Mouse (Mus musculus): ENCODE data around the gene Tfap2a. TPM values are rescaled to one million over a fixed set of nuclear protein-coding genes. Genes with fewer than 3 reads are reported as not detected.
A peak's percentile ranks its signal among the peaks of the same experiment; 100 is the strongest.

The Tfap2a gene
- polyA plus RNA-seq (2014; fragmentation: Nextera tagmentation; extraction: Ambion mirVana): 0.22 TPM in 1 of 2 replicates, not detected in the other

GRCm38 (mm10) chr13:40738196-40738880, at the start of gene Tfap2a:
Gene Tfap2a (minus strand): TSS chr13:40738376.
- Histone ChIP-seq H3K4me3 (ENCODE audit: control insufficient read depth in 1 of 2, insufficient read depth in 1 of 2, low read depth in 1 of 2, low read length in 2 of 2) (no peak within 1 kb of the TSS), H3K4me1 (ENCODE audit: control insufficient read depth in 2 of 2, insufficient read depth in 2 of 2, low read length in 2 of 2) (peaks cover 0 to 8% of the 10 kb centered on the region in 2 experiments; a peak in 3 of 4 replicates), H3K4me2 (ENCODE audit: low read length) (no peak within 1 kb of the TSS), H3K27me3 (ENCODE audit: control insufficient read depth, insufficient read depth, low read length) (peaks cover 98% of the 10 kb centered on the region), H3K9ac (ENCODE audit: low read length) (no peak within 1 kb of the TSS), H3K36me3 (ENCODE audit: control insufficient read depth, insufficient read depth, low read length) (no peaks in the 10 kb centered on the region), H3K9me3 (ENCODE audit: control insufficient read depth, low read length) (no peaks in the 10 kb centered on the region), H3K27ac (replicated peaks in 1 of 2; ENCODE audit: control insufficient read depth in 1 of 2, insufficient read depth in 1 of 2, low read depth in 2 of 2, low read length in 2 of 2) (no peak within 1 kb of the TSS)
- no peak for ATAC-seq (ENCODE audit: insufficient number of reproducible peaks, insufficient read depth, low FRiP score, low read depth)
- WGBS: under 1% methylated on average over 30 of the region's 30 CpGs

- 38% methylated on average over 8 of the region's 8 CpGs for WGBS
- no peak for ATAC-seq (ENCODE audit: insufficient number of reproducible peaks, insufficient read depth, low FRiP score, low read depth)
- H3K4me3 ChIP-seq (ENCODE audit: control insufficient read depth in 1 of 2, insufficient read depth in 1 of 2, low read depth in 1 of 2, low read length in 2 of 2): no peak overlapping the region
- no peaks in the 10 kb centered on the region for H3K36me3 ChIP-seq (ENCODE audit: control insufficient read depth, insufficient read depth, low read length)
- peaks cover 2 to 4% of the 10 kb centered on the region in 2 experiments; a peak in 1 of 4 replicates for H3K4me1 ChIP-seq (ENCODE audit: control insufficient read depth in 2 of 2, insufficient read depth in 2 of 2, low read length in 2 of 2)
- no peaks in the 10 kb centered on the region for H3K9me3 ChIP-seq (ENCODE audit: control insufficient read depth, low read length)
- H3K27ac ChIP-seq (replicated peaks in 1 of 2; ENCODE audit: control insufficient read depth in 1 of 2, insufficient read depth in 1 of 2, low read depth in 2 of 2, low read length in 2 of 2): no peak overlapping the region
- H3K4me2 ChIP-seq (ENCODE audit: low read length): no peak overlapping the region
- H3K9ac ChIP-seq (ENCODE audit: low read length): no peak overlapping the region
- no peaks in the 10 kb centered on the region for H3K27me3 ChIP-seq (ENCODE audit: control insufficient read depth, insufficient read depth, low read length)
These were observed 46.1 kb upstream of the Tfap2a start for GRCm38 (mm10) chr13:40784202-40784771.

- H3K27me3 ChIP-seq (ENCODE audit: control insufficient read depth, insufficient read depth, low read length): no peaks in the 10 kb centered on the region
- no peak for ATAC-seq (ENCODE audit: insufficient number of reproducible peaks, insufficient read depth, low FRiP score, low read depth)
- H3K36me3 ChIP-seq (ENCODE audit: control insufficient read depth, insufficient read depth, low read length): no peaks in the 10 kb centered on the region
- H3K4me1 ChIP-seq (ENCODE audit: control insufficient read depth in 2 of 2, insufficient read depth in 2 of 2, low read length in 2 of 2): no peaks in the 10 kb centered on the region
- H3K9me3 ChIP-seq (ENCODE audit: control insufficient read depth, low read length): no peaks in the 10 kb centered on the region
- no peak overlapping the region for H3K27ac ChIP-seq (replicated peaks in 1 of 2; ENCODE audit: control insufficient read depth in 1 of 2, insufficient read depth in 1 of 2, low read depth in 2 of 2, low read length in 2 of 2)
- no peak overlapping the region for H3K4me2 ChIP-seq (ENCODE audit: low read length)
- H3K9ac ChIP-seq (ENCODE audit: low read length): no peak overlapping the region
- no peak overlapping the region for H3K4me3 ChIP-seq (ENCODE audit: control insufficient read depth in 1 of 2, insufficient read depth in 1 of 2, low read depth in 1 of 2, low read length in 2 of 2)
These were observed 19.8 kb upstream of the Tfap2a start for GRCm38 (mm10) chr13:40757995-40758394.

- Histone ChIP-seq H3K9me3 (ENCODE audit: control insufficient read depth, low read length) (no peaks in the 10 kb centered on the region), H3K4me2 (ENCODE audit: low read length) (no peak overlapping the region), H3K36me3 (ENCODE audit: control insufficient read depth, insufficient read depth, low read length) (no peaks in the 10 kb centered on the region), H3K27me3 (ENCODE audit: control insufficient read depth, insufficient read depth, low read length) (no peaks in the 10 kb centered on the region), H3K27ac (replicated peaks in 1 of 2; ENCODE audit: control insufficient read depth in 1 of 2, insufficient read depth in 1 of 2, low read depth in 2 of 2, low read length in 2 of 2) (no peak overlapping the region), H3K4me1 (ENCODE audit: control insufficient read depth in 2 of 2, insufficient read depth in 2 of 2, low read length in 2 of 2) (no peaks in the 10 kb centered on the region), H3K9ac (ENCODE audit: low read length) (no peak overlapping the region), H3K4me3 (ENCODE audit: control insufficient read depth in 1 of 2, insufficient read depth in 1 of 2, low read depth in 1 of 2, low read length in 2 of 2) (no peak overlapping the region)
- 60% methylated on average over 7 of the region's 7 CpGs for WGBS
- ATAC-seq (ENCODE audit: insufficient number of reproducible peaks, insufficient read depth, low FRiP score, low read depth): no peak
These were observed 18.2 kb upstream of the Tfap2a start for GRCm38 (mm10) chr13:40756356-40756755.

- Histone ChIP-seq H3K4me2 (ENCODE audit: low read length) (no peak overlapping the region), H3K9ac (ENCODE audit: low read length) (no peak overlapping the region), H3K27ac (replicated peaks in 1 of 2; ENCODE audit: control insufficient read depth in 1 of 2, insufficient read depth in 1 of 2, low read depth in 2 of 2, low read length in 2 of 2) (no peak overlapping the region), H3K4me1 (ENCODE audit: control insufficient read depth in 2 of 2, insufficient read depth in 2 of 2, low read length in 2 of 2) (no peaks in the 10 kb centered on the region), H3K4me3 (ENCODE audit: control insufficient read depth in 1 of 2, insufficient read depth in 1 of 2, low read depth in 1 of 2, low read length in 2 of 2) (no peak overlapping the region), H3K27me3 (ENCODE audit: control insufficient read depth, insufficient read depth, low read length) (no peaks in the 10 kb centered on the region), H3K36me3 (ENCODE audit: control insufficient read depth, insufficient read depth, low read length) (no peaks in the 10 kb centered on the region), H3K9me3 (ENCODE audit: control insufficient read depth, low read length) (no peaks in the 10 kb centered on the region)
- 85% methylated on average over 10 of the region's 10 CpGs for WGBS
- ATAC-seq (ENCODE audit: insufficient number of reproducible peaks, insufficient read depth, low FRiP score, low read depth): no peak
These were observed 15.9 kb upstream of the Tfap2a start for GRCm38 (mm10) chr13:40754091-40754490.

- WGBS: 80% methylated on average over 10 of the region's 10 CpGs
- Histone ChIP-seq H3K4me1 (ENCODE audit: control insufficient read depth in 2 of 2, insufficient read depth in 2 of 2, low read length in 2 of 2) (no peaks in the 10 kb centered on the region), H3K9ac (ENCODE audit: low read length) (no peak overlapping the region), H3K27me3 (ENCODE audit: control insufficient read depth, insufficient read depth, low read length) (0 out of 2 replicates have a peak, but pooled peaks cover 3% of the 10 kb centered on the region), H3K4me3 (ENCODE audit: control insufficient read depth in 1 of 2, insufficient read depth in 1 of 2, low read depth in 1 of 2, low read length in 2 of 2) (no peak overlapping the region), H3K9me3 (ENCODE audit: control insufficient read depth, low read length) (no peaks in the 10 kb centered on the region), H3K36me3 (ENCODE audit: control insufficient read depth, insufficient read depth, low read length) (no peaks in the 10 kb centered on the region), H3K27ac (replicated peaks in 1 of 2; ENCODE audit: control insufficient read depth in 1 of 2, insufficient read depth in 1 of 2, low read depth in 2 of 2, low read length in 2 of 2) (no peak overlapping the region), H3K4me2 (ENCODE audit: low read length) (no peak overlapping the region)
- ATAC-seq (ENCODE audit: insufficient number of reproducible peaks, insufficient read depth, low FRiP score, low read depth): no peak
These were observed 13.7 kb upstream of the Tfap2a start for GRCm38 (mm10) chr13:40751889-40752288.

- Histone ChIP-seq H3K9me3 (ENCODE audit: control insufficient read depth, low read length) (peaks cover 3% of the 10 kb centered on the region; the same call in 1 of the 2 replicates), H3K27ac (replicated peaks in 1 of 2; ENCODE audit: control insufficient read depth in 1 of 2, insufficient read depth in 1 of 2, low read depth in 2 of 2, low read length in 2 of 2) (no peak overlapping the region), H3K4me3 (ENCODE audit: control insufficient read depth in 1 of 2, insufficient read depth in 1 of 2, low read depth in 1 of 2, low read length in 2 of 2) (no peak overlapping the region), H3K4me2 (ENCODE audit: low read length) (peak overlapping the region; percentile 50), H3K27me3 (ENCODE audit: control insufficient read depth, insufficient read depth, low read length) (peaks cover 24% of the 10 kb centered on the region), H3K36me3 (ENCODE audit: control insufficient read depth, insufficient read depth, low read length) (no peaks in the 10 kb centered on the region), H3K4me1 (ENCODE audit: control insufficient read depth in 2 of 2, insufficient read depth in 2 of 2, low read length in 2 of 2) (peaks cover 0 to 5% of the 10 kb centered on the region in 2 experiments; a peak in 2 of 4 replicates), H3K9ac (ENCODE audit: low read length) (no peak overlapping the region)
- ATAC-seq (ENCODE audit: insufficient number of reproducible peaks, insufficient read depth, low FRiP score, low read depth): no peak
- 52% methylated on average over 9 of the region's 9 CpGs for WGBS
These were observed 11.4 kb upstream of the Tfap2a start for GRCm38 (mm10) chr13:40749603-40749905.

Data from heart, embryonic 14.5 days (tissue).